Mouse (Mus musculus) cortical plate, adult 2 months (tissue): Measurements from ENCODE around the gene Zdhhc23. TPM values are rescaled to one million over a fixed set of nuclear protein-coding genes. Genes with fewer than 3 reads are reported as not detected.
A peak's percentile ranks its signal among the peaks of the same experiment; 100 is the strongest.

ENCODE experiments used
- H3K27ac ChIP-seq: fragments of 200-500 bp; 2 replicates; pipeline ENCODE4 v1.5.1; 2012; ENCODE audit warnings: low read length, control low read depth, inconsistent platforms; ENCODE audit not compliant: insufficient read depth
- H3K4me1 ChIP-seq: fragments of 200-500 bp; 2 replicates; pipeline ENCODE4 v1.6.1; 2011; ENCODE audit warnings: low read length; ENCODE audit not compliant: control insufficient read depth, insufficient read depth
- H3K4me3 ChIP-seq: fragments of 200-500 bp; 2 replicates; pipeline ENCODE4 v1.5.1; 2011; ENCODE audit warnings: mild to moderate bottlenecking, low read length, control low read depth; ENCODE audit not compliant: insufficient read depth
- CTCF ChIP-seq: fragments of 200-500 bp; IDR thresholded peaks from 2 replicates; pipeline ENCODE4 v1.5.1; 2011; ENCODE audit warnings: mild to moderate bottlenecking, control low read depth, low read length; ENCODE audit not compliant: insufficient read depth; ENCODE audit errors: extremely low read depth
- POLR2A ChIP-seq: fragments of 200-500 bp; IDR thresholded peaks from 2 replicates; pipeline ENCODE4 v1.6.1; 2011; ENCODE audit warnings: mild to moderate bottlenecking, low read length, control low read depth; ENCODE audit not compliant: insufficient read depth; ENCODE audit errors: extremely low read depth
- polyA plus RNA-seq: library from polyadenylated mRNA; depleted of rRNA; stranded (reverse); fragments of >200 nt; gene quantifications from 2 replicates; pipeline ENCODE4 v1.2.3, GENCODE M21; 2012; rRNA removed

Zdhhc23 gene
- polyA plus RNA-seq, result 16.9 and 18.7 TPM in 2 replicates

- TF ChIP-seq POLR2A (no peak), CTCF (no peak)
- Histone ChIP-seq H3K4me3 (peak within 1 kb of the TSS; percentile 83), H3K4me1 (0 out of 2 replicates have a peak, but pooled peaks cover 2% of the 10 kb centered on the region), H3K27ac (peak within 1 kb of the TSS; percentile 88)
These were observed at the start of gene Zdhhc23 for GRCm38 (mm10) chr16:43979328-43980109. TSS of gene Zdhhc23 (minus strand) at chr16:43979791.

- TF ChIP-seq CTCF (no peak), POLR2A (no peak)
- Histone ChIP-seq H3K27ac (no peak overlapping the region), H3K4me1 (no peaks in the 10 kb centered on the region), H3K4me3 (no peak overlapping the region)
These were observed 49.7 kb upstream of the Zdhhc23 start for GRCm38 (mm10) chr16:44029273-44029672.

DNA sequence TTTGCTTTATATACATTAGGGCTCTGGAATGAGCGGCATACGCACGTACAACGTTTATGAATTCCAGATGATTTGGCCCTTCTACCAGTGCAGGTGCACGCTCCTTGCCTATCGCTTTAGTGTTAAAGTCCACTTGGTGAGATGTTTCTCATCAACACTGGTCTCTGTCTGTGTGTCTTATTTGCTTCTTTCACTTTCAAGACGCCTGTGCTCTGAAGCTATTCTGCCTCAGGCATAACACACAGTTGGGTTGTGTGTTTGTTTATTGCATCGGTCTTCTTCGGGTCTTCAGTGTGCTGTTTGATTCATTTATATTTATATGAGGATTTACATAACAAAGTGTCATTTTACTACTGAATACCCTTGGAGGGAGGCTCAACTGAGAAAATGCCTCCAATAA, 47.2 kb upstream of the Zdhhc23 start:
- Histone ChIP-seq H3K4me3 (no peak overlapping the region), H3K27ac (no peak overlapping the region), H3K4me1 (no peaks in the 10 kb centered on the region)
- TF ChIP-seq CTCF, result no peak
- TF ChIP-seq POLR2A, result no peak

GRCm38 (mm10) chr16:44026210-44026609, 46.6 kb upstream of the Zdhhc23 start:
- H3K27ac ChIP-seq, result no peak overlapping the region
- TF ChIP-seq POLR2A (no peak), CTCF (no peak)
- no peak overlapping the region for H3K4me3 ChIP-seq

GRCm38 (mm10) chr16:44018986-44019548, 39.5 kb upstream of the Zdhhc23 start:
- TF ChIP-seq POLR2A, result no peak
- no peak for TF ChIP-seq CTCF
- H3K4me3 ChIP-seq, result no peak overlapping the region
- no peaks in the 10 kb centered on the region for H3K4me1 ChIP-seq
- H3K27ac ChIP-seq, result no peak overlapping the region

More at GRCm38 (mm10) chr16:44026210-44026609, 46.6 kb upstream of the Zdhhc23 start:
- H3K4me1 ChIP-seq, result no peaks in the 10 kb centered on the region

- Histone ChIP-seq H3K27ac (no peak overlapping the region), H3K4me1 (no peaks in the 10 kb centered on the region), H3K4me3 (no peak overlapping the region)
- TF ChIP-seq POLR2A (no peak), CTCF (no peak)
These were observed 38.8 kb upstream of the Zdhhc23 start for GRCm38 (mm10) chr16:44018372-44018771.

DNA sequence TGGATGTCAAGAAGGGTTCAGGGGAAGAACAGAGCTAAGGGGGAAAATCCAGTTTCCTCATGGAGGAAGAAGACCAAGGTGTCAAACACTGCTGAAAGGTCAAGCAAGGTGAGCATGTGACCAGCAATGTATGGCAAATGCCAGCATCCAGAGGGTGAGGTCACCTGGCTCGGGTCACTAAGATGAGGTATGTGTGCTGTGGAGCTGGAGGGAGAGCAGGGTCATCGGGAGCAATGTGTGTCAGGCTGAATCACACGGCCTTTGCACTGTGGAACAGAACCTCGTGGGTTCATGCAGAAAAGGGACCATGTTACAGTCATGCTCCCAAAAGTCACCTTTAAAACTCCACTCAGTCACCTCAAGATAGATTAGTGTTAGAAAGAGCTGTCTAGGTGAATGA, 38.1 kb upstream of the Zdhhc23 start:
- Histone ChIP-seq H3K27ac (no peak overlapping the region), H3K4me3 (no peak overlapping the region), H3K4me1 (no peaks in the 10 kb centered on the region)
- TF ChIP-seq POLR2A (no peak), CTCF (no peak)

DNA sequence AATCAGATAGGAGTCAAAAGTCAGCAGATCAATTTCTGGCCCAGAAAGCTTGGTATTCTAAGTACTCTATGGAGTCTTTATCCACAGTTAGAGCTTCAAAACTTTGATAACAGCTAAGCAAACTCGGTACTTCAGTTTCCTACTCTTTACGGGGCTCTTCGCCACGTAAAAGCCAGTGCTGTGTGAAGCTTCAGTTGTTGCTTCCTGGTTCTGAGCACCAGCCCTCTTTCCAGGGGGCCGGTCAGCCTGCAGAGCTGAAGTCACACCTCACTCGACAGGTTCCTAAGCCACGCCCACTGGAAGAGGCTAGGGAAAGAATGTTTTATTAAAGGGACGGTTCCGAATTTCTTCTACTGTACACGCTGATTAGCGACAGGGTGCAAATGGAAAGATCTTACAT, 36.6 kb upstream of the Zdhhc23 start:
- H3K4me3 ChIP-seq, result no peak overlapping the region
- no peak overlapping the region for H3K27ac ChIP-seq
- H3K4me1 ChIP-seq, result no peaks in the 10 kb centered on the region
- no peak for TF ChIP-seq CTCF
- no peak for TF ChIP-seq POLR2A

DNA sequence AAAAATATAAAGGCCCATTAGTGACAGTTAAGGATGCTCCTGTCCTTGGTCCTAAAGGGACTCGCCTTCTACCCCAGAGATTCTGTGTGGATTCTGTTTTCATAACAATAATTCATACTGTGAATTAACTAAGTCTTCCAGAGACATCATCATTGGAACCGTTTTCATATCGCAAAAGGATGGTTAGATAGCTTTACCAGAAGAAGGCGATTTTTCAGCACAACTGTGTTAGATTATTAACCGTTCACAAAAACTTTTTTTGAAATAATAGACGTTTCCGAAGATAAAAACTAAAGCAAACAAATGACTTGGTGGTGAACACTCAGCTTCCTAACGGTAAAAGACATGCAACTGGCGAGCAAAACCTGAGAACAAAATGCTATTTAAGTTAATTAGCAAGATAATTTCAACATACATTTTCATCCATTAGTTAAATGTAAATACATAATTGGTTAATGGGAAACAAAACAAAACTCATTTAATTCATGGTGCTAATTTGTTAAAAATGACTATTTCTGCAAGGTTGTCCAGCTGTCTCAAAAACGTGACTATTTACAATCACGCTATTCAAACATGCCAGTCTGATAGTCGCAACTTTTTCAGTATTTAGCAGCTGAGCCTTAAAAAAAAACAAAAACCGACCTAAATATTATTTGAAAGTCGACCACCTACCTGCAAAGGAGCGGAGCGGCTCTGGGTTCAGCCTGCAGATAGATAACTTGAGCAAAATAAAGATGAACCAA, 36.0 kb upstream of the Zdhhc23 start:
- Histone ChIP-seq H3K4me1 (no peaks in the 10 kb centered on the region), H3K27ac (no peak overlapping the region), H3K4me3 (no peak overlapping the region)
- TF ChIP-seq CTCF (no peak), POLR2A (no peak)

DNA sequence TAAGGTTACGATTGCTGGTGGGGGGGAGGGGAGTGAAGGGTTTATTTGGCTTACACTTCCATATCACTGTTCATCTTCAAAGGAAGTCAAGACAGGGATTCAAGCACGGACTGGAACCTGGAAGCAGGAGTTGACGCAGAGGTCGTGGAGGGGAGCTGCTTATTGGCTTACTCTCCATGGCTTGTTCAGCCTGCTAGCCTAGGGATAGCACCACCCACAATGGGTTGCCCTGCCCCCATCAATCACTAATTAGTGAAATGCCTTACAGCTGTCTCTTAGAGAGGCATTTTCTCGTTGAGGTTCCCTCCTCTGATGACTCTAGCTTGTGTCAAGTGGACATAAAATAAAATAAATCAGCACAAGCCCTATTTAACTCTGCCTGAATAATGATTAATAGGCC, 31.4 kb upstream of the Zdhhc23 start:
- Histone ChIP-seq H3K4me1 (no peaks in the 10 kb centered on the region), H3K27ac (no peak overlapping the region), H3K4me3 (no peak overlapping the region)
- TF ChIP-seq CTCF (no peak), POLR2A (no peak)
